Mouse (Mus musculus) cerebellum, adult 11 months (tissue): ENCODE data around the gene Vpreb3.

ENCODE experiments used
- DNase-seq: peaks from one replicate; pipeline ENCODE4 v3.0.0; 2022

Vpreb3 gene

GRCm38 (mm10) chr10:75978119-75978834, 35.4 kb downstream of the Vpreb3 start:
- DNase-seq, result no peak

GRCm38 (mm10) chr10:75978835-75979157, 35.9 kb downstream of the Vpreb3 start:
- DNase-seq, result no peak

GRCm38 (mm10) chr10:75979432-75979831, 36.6 kb downstream of the Vpreb3 start:
- no peak for DNase-seq

GRCm38 (mm10) chr10:75990430-75991042, 47.7 kb downstream of the Vpreb3 start:
- no peak for DNase-seq

GRCm38 (mm10) chr10:75993616-75994240, 50.9 kb downstream of the Vpreb3 start:
- no peak for DNase-seq

- peak; percentile 46 for DNase-seq
These were observed 51.8 kb downstream of the Vpreb3 start for GRCm38 (mm10) chr10:75994531-75995210.

GRCm38 (mm10) chr10:75995463-75995862, 52.6 kb downstream of the Vpreb3 start:
- DNase-seq, result peak; percentile 47

GRCm38 (mm10) chr10:75996315-75996714, 53.5 kb downstream of the Vpreb3 start:
- no peak for DNase-seq
